Mouse (Mus musculus) MEL (cell line): ENCODE measurements at regions not wholly inside any gene's neighbourhood (a gene's known extent, or its start where the extent isn't known, plus 50 kb on each side); places are given as distances from the start of the nearest gene placed in this dataset.

Source experiments
- DNase-seq: peaks from one replicate; pipeline ENCODE4 v3.0.0; 2011; ENCODE audit warnings: low read depth, low spot score
- H3K27ac ChIP-seq: 2 replicates; pipeline ENCODE4 v1.5.1; 2012; ENCODE audit warnings: low read depth, mild to moderate bottlenecking, control low read depth, low read length, moderate library complexity; ENCODE audit not compliant: control insufficient read depth
- H3K27me3 ChIP-seq, 2 experiments: fragments of 150-350 bp in 1 of 2; sonication (generic) in 1 of 2; 2 replicates each; pipeline ENCODE4 v1.6.1; 2012; ENCODE audit warnings: low read length in 2 of 2, mild to moderate bottlenecking in 2 of 2, improper control_type of control experiment in 1 of 2, moderate library complexity in 1 of 2; ENCODE audit not compliant: insufficient read depth in 2 of 2, control insufficient read depth in 1 of 2
- H3K36me3 ChIP-seq, 2 experiments: 2 replicates each; pipeline ENCODE4 v1.6.1; 2012 to 2014; ENCODE audit warnings: low read length in 2 of 2, improper control_type of control experiment in 1 of 2, inconsistent platforms in 1 of 2, mild to moderate bottlenecking in 1 of 2; ENCODE audit not compliant: insufficient read depth in 2 of 2, control insufficient read depth in 1 of 2
- H3K4me1 ChIP-seq, 2 experiments: fragments of 150-350 bp in 1 of 2; sonication (generic) in 1 of 2; 2 replicates each; pipeline ENCODE4 v1.6.1; 2012; ENCODE audit warnings: low read length in 2 of 2, improper control_type of control experiment in 1 of 2, mild to moderate bottlenecking in 1 of 2; ENCODE audit not compliant: insufficient read depth in 2 of 2, control insufficient read depth in 1 of 2
- H3K4me3 ChIP-seq, 2 experiments: fragments of 150-350 bp in 1 of 2; sonication (generic) in 1 of 2; 2 replicates each; pipeline ENCODE4 v1.5.1; 2012; ENCODE audit warnings: low read depth in 2 of 2, low read length in 2 of 2, mild to moderate bottlenecking in 2 of 2, moderate library complexity in 2 of 2, control low read depth in 1 of 2, improper control_type of control experiment in 1 of 2; ENCODE audit not compliant: control insufficient read depth in 1 of 2, insufficient read depth in 1 of 2
- H3K79me2 ChIP-seq: 2 replicates; pipeline ENCODE4 v1.6.1; 2012; ENCODE audit warnings: mild to moderate bottlenecking, low read length, moderate library complexity; ENCODE audit not compliant: control insufficient read depth, poor library complexity, insufficient read depth
- H3K9ac ChIP-seq: 2 replicates; pipeline ENCODE4 v1.6.1; 2012; ENCODE audit warnings: low read depth, mild to moderate bottlenecking, control low read depth, low read length, moderate library complexity; ENCODE audit not compliant: control insufficient read depth, poor library complexity, severe bottlenecking
- H3K9me3 ChIP-seq: fragments of 150-350 bp; sonication (generic); replicated peaks from 2 replicates; pipeline ENCODE4 v1.6.1; 2012; ENCODE audit warnings: mild to moderate bottlenecking, low read length, improper control_type of control experiment, moderate library complexity; ENCODE audit not compliant: insufficient read depth
- BHLHE40 ChIP-seq: IDR thresholded peaks from 2 replicates; pipeline ENCODE4 v1.6.1; 2012; ENCODE audit warnings: low read depth, mild to moderate bottlenecking, inconsistent platforms, low read length, improper control_type of control experiment, borderline replicate concordance
- CHD1 ChIP-seq: IDR thresholded peaks from 2 replicates; pipeline ENCODE4 v1.6.1; 2012; ENCODE audit warnings: low read depth, mild to moderate bottlenecking, inconsistent platforms, low read length, improper control_type of control experiment
- ELF1 ChIP-seq: IDR thresholded peaks from 2 replicates; pipeline ENCODE4 v1.6.1; 2014; ENCODE audit warnings: low read depth, mild to moderate bottlenecking, inconsistent platforms, low read length, improper control_type of control experiment, moderate library complexity
- EP300 ChIP-seq, 2 experiments: IDR thresholded peaks; 2 replicates each; pipeline ENCODE4 v1.6.1; 2011; ENCODE audit warnings: improper control_type of control experiment in 2 of 2, low read length in 2 of 2, low read depth in 1 of 2, mild to moderate bottlenecking in 1 of 2
- GATA1 ChIP-seq: IDR thresholded peaks from 2 replicates; pipeline ENCODE4 v1.6.1; 2011; ENCODE audit warnings: low read depth, low read length, improper control_type of control experiment
- MAFK ChIP-seq: IDR thresholded peaks from 2 replicates; pipeline ENCODE4 v1.6.1; 2011; ENCODE audit warnings: low read depth, mild to moderate bottlenecking, low read length, improper control_type of control experiment, borderline replicate concordance
- MAZ ChIP-seq: IDR thresholded peaks from 2 replicates; pipeline ENCODE4 v1.6.1; 2012; ENCODE audit warnings: low read depth, mild to moderate bottlenecking, inconsistent platforms, low read length, improper control_type of control experiment
- MEF2A ChIP-seq: IDR thresholded peaks from 2 replicates; pipeline ENCODE4 v1.6.1; 2014; ENCODE audit warnings: low read depth, mild to moderate bottlenecking, inconsistent platforms, low read length, improper control_type of control experiment; ENCODE audit not compliant: poor library complexity, insufficient replicate concordance, severe bottlenecking; ENCODE audit errors: extremely low read depth
- MYC ChIP-seq: IDR thresholded peaks from 2 replicates; pipeline ENCODE4 v1.6.1; 2011; ENCODE audit warnings: low read depth, mild to moderate bottlenecking, low read length, improper control_type of control experiment, moderate library complexity
- NELFE ChIP-seq: IDR thresholded peaks from 2 replicates; pipeline ENCODE4 v1.6.1; 2011; ENCODE audit warnings: low read depth, low read length, improper control_type of control experiment
- POLR2A ChIP-seq, 2 experiments: IDR thresholded peaks; 2 replicates each; pipeline ENCODE4 v1.6.1; 2011 to 2012; ENCODE audit warnings: low read length in 2 of 2, mild to moderate bottlenecking in 2 of 2, control low read depth in 1 of 2, improper control_type of control experiment in 1 of 2, low read depth in 1 of 2, moderate library complexity in 1 of 2; ENCODE audit not compliant: control insufficient read depth in 1 of 2, insufficient read depth in 1 of 2, poor library complexity in 1 of 2
- POLR2AphosphoS2 ChIP-seq: IDR thresholded peaks from 2 replicates; pipeline ENCODE4 v1.6.1; 2011; ENCODE audit warnings: low read length, improper control_type of control experiment
- POLR2AphosphoS5 ChIP-seq: IDR thresholded peaks from 2 replicates; pipeline ENCODE4 v1.6.1; 2012; ENCODE audit warnings: low read depth, borderline replicate concordance, mild to moderate bottlenecking, inconsistent platforms, low read length, moderate library complexity, mixed read lengths
- RAD21 ChIP-seq: IDR thresholded peaks from 2 replicates; pipeline ENCODE4 v1.6.1; 2011; ENCODE audit warnings: mild to moderate bottlenecking, low read depth, low read length, improper control_type of control experiment
- RCOR1 ChIP-seq: IDR thresholded peaks from 2 replicates; pipeline ENCODE4 v1.6.1; 2012; ENCODE audit warnings: low read depth, mild to moderate bottlenecking, inconsistent platforms, low read length, improper control_type of control experiment
- SMC3 ChIP-seq: IDR thresholded peaks from 2 replicates; pipeline ENCODE4 v1.6.1; 2011; ENCODE audit warnings: low read depth, low read length, improper control_type of control experiment
- TAL1 ChIP-seq: IDR thresholded peaks from 2 replicates; pipeline ENCODE4 v1.6.1; 2012; ENCODE audit warnings: mild to moderate bottlenecking, inconsistent platforms, low read length, moderate library complexity, mixed read lengths
- TCF12 ChIP-seq: IDR thresholded peaks from 2 replicates; pipeline ENCODE4 v1.6.1; 2014; ENCODE audit warnings: low read depth, mild to moderate bottlenecking, inconsistent platforms, low read length, improper control_type of control experiment, moderate library complexity
- UBTF ChIP-seq: IDR thresholded peaks from 2 replicates; pipeline ENCODE4 v1.6.1; 2012; ENCODE audit warnings: low read depth, mild to moderate bottlenecking, inconsistent platforms, low read length, improper control_type of control experiment, moderate library complexity, borderline replicate concordance; ENCODE audit not compliant: insufficient read depth
- USF1 ChIP-seq: IDR thresholded peaks from 2 replicates; pipeline ENCODE4 v1.6.1; 2014; ENCODE audit warnings: low read depth, mild to moderate bottlenecking, inconsistent platforms, low read length, improper control_type of control experiment, moderate library complexity
- USF2 ChIP-seq, 2 experiments: IDR thresholded peaks; 2 replicates each; pipeline ENCODE4 v1.6.1; 2011 to 2012; ENCODE audit warnings: improper control_type of control experiment in 2 of 2, low read length in 2 of 2, borderline replicate concordance in 1 of 2, inconsistent platforms in 1 of 2, low read depth in 1 of 2, mild to moderate bottlenecking in 1 of 2; ENCODE audit not compliant: insufficient read depth in 1 of 2
- ZC3H11A ChIP-seq: IDR thresholded peaks from 2 replicates; pipeline ENCODE4 v1.6.1; 2012; ENCODE audit warnings: low read depth, mild to moderate bottlenecking, inconsistent platforms, low read length, improper control_type of control experiment
- ZKSCAN1 ChIP-seq: IDR thresholded peaks from 2 replicates; pipeline ENCODE4 v1.6.1; 2012; ENCODE audit warnings: low read depth, mild to moderate bottlenecking, inconsistent platforms, low read length, improper control_type of control experiment, moderate library complexity
- ZMIZ1 ChIP-seq: IDR thresholded peaks from 2 replicates; pipeline ENCODE4 v1.6.1; 2012; ENCODE audit warnings: low read depth, mild to moderate bottlenecking, inconsistent platforms, low read length, improper control_type of control experiment, moderate library complexity

- Histone ChIP-seq H3K27me3 (no peaks in the 10 kb centered on the region), H3K79me2 (no peaks in the 10 kb centered on the region), H3K9ac (no peak overlapping the region), H3K9me3 (no peaks in the 10 kb centered on the region)
- TF ChIP-seq POLR2AphosphoS2 (no peak), RAD21 (no peak), BHLHE40 (no peak), ZKSCAN1 (no peak)
- TF ChIP-seq, all 39 proteins: peak for 0
- Histone ChIP-seq H3K4me1 (no peaks in the 10 kb centered on the region), H3K27ac (no peak overlapping the region), H3K4me3 (no peak overlapping the region), H3K36me3 (no peaks in the 10 kb centered on the region)
- DNase-seq = no peak
Observed at GRCm38 (mm10) chr1:108548721-108549120, 958.9 kb downstream of the Serpinb8 start.

- Histone ChIP-seq H3K4me1 (no peaks in the 10 kb centered on the region), H3K27me3 (no peaks in the 10 kb centered on the region), H3K9me3 (no peaks in the 10 kb centered on the region; the same call in 1 of the 2 replicates), H3K79me2 (no peaks in the 10 kb centered on the region)
- no peak for TF ChIP-seq TCF12
- no peak for TF ChIP-seq RCOR1
- TF ChIP-seq GATA1 = no peak
- no peak for TF ChIP-seq TAL1
- TF ChIP-seq, all 39 proteins: peak for 0
- Histone ChIP-seq H3K36me3 (no peaks in the 10 kb centered on the region), H3K4me3 (no peak overlapping the region), H3K27ac (no peak overlapping the region), H3K9ac (no peak overlapping the region)
- no peak for DNase-seq
Observed at GRCm38 (mm10) chr1:108558882-108559281, 969.1 kb downstream of the Serpinb8 start.

- no peaks in the 10 kb centered on the region for H3K36me3 ChIP-seq
- H3K9me3 ChIP-seq = no peaks in the 10 kb centered on the region
- no peak overlapping the region for H3K4me3 ChIP-seq
- H3K4me1 ChIP-seq = no peaks in the 10 kb centered on the region
- H3K79me2 ChIP-seq = no peaks in the 10 kb centered on the region
- H3K27ac ChIP-seq = no peak overlapping the region
- TF ChIP-seq MEF2A (no peak), POLR2AphosphoS5 (no peak), UBTF (no peak), MAFK (no peak), BHLHE40 (no peak), CHD1 (no peak), ELF1 (no peak), TAL1 (no peak), MAZ (no peak), POLR2A (IDR thresholded peaks at IDR 0.05; ENCODE audit: control insufficient read depth in 1 of 2, insufficient read depth in 1 of 2, low read depth in 1 of 2, low read length in 2 of 2, poor library complexity in 1 of 2) (no peak), EP300 (IDR thresholded peaks at IDR 0.05; ENCODE audit: low read depth in 1 of 2, low read length in 2 of 2) (no peak), USF1 (no peak), ZKSCAN1 (no peak), MYC (no peak), SMC3 (no peak), ZC3H11A (no peak), USF2 (IDR thresholded peaks at IDR 0.05; ENCODE audit: borderline replicate concordance in 1 of 2, insufficient read depth in 1 of 2, low read depth in 1 of 2, low read length in 2 of 2) (no peak), ZMIZ1 (no peak), NELFE (no peak)
- no peaks in the 10 kb centered on the region for H3K27me3 ChIP-seq
- DNase-seq = no peak
- no peak overlapping the region for H3K9ac ChIP-seq
Observed at GRCm38 (mm10) chr1:108562981-108563380, 973.2 kb downstream of the Serpinb8 start.
